Mouse (Mus musculus): Measurements from ENCODE around the gene Alox12e.
"Not testable (repeated sequence)": the region's sequence is repeated elsewhere in the genome, so short reads cannot be mapped to it uniquely, and the experiment has no call there.

Alox12e gene

DNA sequence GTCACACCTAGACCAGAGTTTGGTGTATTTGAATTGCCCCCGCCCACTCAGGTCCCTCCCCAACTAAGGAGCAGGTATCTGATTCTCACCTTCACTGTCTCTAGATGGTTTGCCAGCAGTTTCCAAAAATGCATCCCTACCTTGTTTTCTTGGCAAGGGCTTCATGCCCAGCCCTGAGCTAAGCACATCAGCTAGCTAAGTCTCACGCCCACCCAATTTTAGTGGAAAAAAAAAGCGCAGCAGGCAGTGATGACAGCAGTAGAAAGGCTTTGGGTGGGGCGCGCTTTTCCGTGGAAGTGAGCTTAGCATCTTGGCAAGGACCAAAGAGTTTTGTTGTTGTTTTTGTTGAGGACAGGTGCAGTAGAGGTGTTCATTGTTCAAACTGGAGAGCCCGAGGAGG lies at the start of gene Alox12e:
Alox12e (minus strand) TSS at position 101 of the 400 bp plus-strand sequence.
- DNase-seq (ENCODE audit: low spot score in 2 of 2): peak; percentile 13 to 21

DNA sequence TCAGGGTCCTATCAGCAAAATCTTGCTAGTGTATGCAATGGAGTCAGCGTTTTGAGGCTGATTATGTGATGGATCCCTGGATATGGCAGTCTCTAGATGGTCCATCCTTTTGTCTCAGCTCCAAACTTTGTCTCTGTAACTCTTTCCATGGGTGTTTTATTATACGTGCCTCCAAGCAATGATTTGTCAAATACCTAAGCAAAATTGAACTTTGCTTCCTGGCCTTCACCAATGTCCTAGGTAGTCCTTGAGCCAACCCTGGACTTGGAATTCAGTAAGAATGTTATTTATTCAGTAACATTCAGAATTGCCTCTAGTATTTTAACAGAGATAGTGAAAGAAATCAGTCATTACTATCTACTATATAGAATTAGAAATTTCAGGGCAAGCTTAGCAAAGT lies 46.2 kb upstream of the Alox12e start:
- not testable (repeated sequence) for DNase-seq (ENCODE audit: low spot score in 2 of 2)

DNA sequence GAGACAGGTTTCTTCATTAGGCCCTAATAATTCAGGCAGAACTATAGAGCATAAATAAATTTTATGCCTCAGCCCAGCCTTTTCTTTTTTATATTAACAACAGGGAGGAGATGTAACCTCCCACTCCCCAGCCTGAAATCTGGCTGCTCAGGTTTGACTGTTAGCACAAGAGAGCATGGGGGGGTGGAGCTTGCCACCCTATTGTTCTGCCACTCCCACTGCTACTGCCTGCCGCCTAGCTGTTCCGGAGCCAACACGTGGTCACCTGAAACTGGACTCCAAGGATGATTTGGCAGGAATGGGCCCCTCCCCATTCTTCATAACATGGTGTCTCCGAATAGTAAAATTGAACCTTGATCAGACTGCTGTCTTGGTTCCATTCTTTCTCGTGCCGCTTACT lies 45.3 kb upstream of the Alox12e start:
- not testable (repeated sequence) for DNase-seq (ENCODE audit: low spot score in 2 of 2)

DNA sequence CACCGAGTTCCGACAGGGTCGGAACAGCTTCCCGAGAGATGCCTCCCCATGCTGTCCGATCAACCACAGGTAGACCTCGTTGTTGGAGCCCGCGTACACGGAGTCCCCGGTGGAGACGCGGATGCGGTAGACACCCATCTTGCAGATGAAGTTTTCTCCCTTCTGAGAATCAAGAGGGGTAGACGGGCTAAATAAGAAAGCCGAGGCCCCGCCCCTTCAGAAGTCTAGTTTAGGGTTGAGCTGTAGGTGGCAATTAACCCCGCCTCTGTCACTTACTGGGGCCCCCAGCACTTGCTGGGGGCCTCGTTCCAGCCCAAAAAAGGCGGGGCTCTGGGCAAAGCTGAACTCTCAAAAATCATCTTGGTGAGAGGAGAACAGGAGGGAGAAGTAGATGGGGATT lies 29.4 kb upstream of the Alox12e start, which contains the start of gene Alox15:
Alox15 (minus strand) TSS at position 164 of the 400 bp plus-strand sequence.
- peak in 1 of 2 experiments; percentile 3 for DNase-seq (ENCODE audit: low spot score in 2 of 2)

DNA sequence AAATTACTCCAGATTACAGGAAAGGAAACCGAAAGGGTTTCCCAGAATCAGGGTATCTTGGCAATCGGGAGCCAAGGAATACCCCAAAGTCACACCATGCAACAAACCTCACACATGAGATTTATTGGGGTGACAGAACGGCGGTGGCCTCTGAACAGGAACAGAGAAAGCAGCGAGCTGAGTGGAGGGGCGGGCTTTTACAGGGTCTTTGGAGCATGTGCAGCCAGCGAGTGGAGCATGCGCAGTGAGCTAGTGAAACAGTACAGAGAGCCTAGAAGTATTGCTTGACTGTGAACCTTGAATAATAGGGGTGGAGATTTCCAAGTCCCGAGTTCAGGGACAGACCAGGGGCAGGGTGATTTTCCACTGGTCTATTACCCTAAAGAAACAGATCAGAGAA lies 26.2 kb upstream of the Alox12e start:
- DNase-seq (ENCODE audit: low spot score in 2 of 2): no peak

DNA sequence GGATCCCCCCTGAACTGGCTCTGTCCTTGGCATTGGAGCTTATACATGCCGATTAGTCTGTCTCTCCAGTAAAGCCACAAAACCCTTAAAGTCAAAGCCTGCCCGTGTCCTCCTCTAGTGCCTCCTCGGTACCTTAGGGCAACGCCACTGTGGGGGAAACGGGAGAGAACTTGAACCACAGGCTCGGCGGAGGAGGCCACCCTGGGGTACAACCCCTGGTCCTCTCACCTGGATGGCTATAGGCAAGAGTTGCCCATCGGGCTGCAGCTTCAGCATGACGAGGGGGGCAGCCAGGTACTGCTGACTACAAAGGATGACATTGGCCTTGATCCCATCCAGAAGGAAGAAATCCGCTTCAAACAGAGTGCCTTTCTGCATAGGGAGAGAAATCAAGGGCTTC lies 25.4 kb upstream of the Alox12e start:
- DNase-seq (ENCODE audit: low spot score in 2 of 2): no peak

DNA sequence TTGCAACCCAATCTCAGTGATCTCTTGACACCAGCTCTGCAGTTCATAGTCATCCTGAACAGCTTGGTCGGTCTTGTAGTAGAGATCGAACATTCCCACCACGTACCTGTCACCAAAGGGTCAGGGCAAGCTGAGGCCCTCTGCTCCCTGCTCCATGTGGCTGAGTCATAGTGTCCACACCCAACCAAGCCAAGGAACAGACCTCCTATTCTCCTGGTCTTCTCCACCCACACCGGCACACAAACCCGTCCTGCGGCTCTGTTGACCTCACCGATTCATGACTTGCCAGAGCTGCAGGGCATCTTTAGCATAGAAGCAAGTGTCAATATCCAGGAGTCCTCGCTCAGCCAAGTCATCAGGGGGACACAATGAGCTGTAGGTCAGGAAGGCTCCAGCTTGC lies 23.1 kb upstream of the Alox12e start:
- no peak for DNase-seq (ENCODE audit: low spot score in 2 of 2)

DNA sequence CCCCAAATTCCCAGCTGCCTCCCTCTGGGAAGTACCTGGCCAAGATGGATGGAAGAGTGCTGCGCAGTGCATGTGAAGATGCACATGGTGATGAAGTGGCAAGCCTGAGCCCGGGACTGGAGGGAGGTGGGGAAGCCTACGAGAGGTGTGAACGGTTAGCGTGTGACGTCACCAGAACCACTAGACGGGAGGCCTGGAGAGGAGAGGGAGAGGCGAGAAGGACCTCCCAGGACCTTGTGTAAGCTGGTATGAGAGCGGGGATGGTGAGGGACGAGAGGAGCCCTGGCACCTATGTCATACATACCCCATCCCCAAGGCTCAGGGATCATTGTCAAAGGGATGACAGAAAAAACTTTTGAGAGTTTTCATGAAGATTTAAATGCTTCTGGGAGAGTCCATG lies 22.6 kb upstream of the Alox12e start:
- DNase-seq (ENCODE audit: low spot score in 2 of 2): no peak

DNA sequence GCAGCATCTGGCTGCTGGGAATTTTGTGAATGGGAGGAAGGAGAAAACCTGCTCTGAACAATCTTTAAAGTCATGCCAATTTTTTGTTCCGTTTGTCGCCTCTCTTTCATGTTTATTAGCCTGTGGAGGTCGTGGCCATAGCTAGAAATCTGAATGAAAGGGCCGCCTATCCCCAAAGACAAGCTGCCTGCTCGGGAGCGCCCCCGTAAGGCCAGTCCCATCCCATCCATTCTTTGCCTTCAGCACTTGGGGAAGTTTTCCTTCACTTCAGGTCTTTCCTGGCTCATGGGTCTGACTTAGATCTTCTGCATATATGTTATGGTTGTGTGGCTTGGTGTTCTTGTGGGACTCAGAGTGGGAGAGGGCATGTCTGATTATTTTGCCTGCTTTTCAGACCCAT lies 17.1 kb upstream of the Alox12e start:
- no peak for DNase-seq (ENCODE audit: low spot score in 2 of 2)

DNA sequence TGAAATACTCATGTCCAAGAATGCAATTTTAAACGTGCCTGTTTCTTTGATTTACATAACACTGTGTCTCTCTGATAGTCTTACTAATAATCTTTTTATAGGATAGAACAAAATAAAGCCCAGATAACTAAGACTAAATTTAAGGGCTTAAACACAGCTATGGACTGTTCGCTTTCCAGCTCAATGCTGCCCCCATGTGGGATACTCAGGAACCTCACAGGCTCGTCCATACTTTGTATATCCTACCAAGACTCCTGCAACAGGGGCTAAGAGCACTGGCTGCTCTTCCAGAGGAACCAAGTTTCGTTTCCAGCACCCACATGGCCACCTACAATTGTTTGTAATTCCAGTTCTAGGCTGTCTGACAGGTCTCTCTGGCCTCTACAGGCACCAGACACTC lies 12.0 kb upstream of the Alox12e start:
- peak; percentile 69 to 71 for DNase-seq (ENCODE audit: low spot score in 2 of 2)

DNA sequence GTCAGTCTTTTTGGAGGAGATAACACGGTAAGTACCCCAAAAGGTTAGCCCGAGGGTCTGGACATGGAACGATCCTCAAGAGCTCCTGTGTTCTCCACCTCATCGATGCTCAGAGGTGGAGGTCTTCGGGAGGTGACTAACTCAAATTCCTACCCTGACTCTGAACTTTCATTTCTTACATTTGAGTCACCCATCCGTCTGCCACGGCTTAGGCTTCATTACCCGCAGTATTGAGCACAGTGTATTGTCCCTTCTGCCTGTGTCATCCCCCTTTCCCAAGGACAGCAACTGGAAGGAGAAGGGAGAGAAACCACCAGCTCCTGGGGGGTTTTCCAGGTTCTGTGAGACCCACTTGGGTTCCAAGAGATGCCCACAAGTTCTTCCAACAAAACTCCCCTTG lies 2.3 kb upstream of the Alox12e start:
- DNase-seq (ENCODE audit: low spot score in 2 of 2): no peak

DNA sequence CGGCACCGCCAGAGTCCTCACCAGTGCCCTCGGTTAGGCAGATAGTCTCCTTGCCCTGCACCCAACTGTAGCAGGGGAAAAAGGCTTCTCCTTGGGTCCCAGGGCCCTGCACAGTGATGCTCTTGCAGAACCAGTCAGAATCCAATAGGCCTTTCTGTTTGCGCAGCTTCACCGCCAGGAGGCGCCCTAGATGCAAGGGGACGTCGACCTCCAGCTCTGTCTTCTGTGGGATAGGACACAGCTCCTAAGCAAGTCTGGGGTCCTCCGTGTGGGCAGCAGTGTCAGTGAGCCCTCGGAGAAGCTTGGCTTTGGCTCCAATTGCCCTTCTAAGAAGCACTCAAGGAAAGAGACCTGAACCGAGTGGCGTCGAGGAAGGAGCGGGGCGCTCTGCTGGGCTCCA lies 764 bp downstream of the Alox12e start:
- DNase-seq (ENCODE audit: low spot score in 2 of 2): peak in 1 of 2 experiments; percentile 26

DNA sequence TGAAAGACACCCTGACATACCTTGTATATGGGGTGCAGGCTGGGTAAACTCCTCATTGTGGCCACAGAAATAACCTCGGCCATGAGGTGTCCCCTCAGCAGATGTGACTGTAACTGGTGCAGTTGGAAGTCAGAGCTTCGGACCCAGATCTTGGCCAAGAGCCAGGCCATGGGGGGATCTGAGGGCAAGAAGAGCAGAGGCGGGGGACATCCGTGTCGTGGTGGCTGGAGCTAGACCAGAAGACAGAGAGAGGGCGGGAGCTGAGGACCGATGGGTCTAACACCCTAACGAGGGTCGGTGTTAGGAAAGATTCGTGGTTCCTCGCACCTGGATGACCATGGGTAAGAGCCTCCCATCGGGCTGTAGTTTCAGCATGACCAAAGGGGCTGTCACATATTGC lies 2.8 kb downstream of the Alox12e start:
- no peak for DNase-seq (ENCODE audit: low spot score in 2 of 2)

DNA sequence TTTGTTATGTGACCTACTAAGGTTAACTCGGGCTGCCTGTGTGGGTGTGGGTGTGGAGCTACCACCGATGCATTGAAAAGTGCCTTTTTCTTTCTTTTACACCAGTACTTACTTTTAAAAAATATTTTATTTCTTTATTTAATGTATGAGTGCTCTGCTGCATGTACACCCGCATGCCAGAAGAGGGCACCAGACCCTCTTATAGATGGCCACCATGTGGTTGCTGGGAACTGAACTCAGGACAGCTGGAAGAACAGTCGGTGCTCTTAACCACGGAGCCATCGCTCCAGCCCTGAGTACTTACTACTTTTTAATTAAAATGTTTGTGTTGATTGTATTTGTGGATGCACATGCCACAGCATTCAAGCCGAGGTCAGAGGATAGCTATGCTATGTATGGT lies 8.6 kb downstream of the Alox12e start:
- no peak for DNase-seq (ENCODE audit: low spot score in 2 of 2)

DNA sequence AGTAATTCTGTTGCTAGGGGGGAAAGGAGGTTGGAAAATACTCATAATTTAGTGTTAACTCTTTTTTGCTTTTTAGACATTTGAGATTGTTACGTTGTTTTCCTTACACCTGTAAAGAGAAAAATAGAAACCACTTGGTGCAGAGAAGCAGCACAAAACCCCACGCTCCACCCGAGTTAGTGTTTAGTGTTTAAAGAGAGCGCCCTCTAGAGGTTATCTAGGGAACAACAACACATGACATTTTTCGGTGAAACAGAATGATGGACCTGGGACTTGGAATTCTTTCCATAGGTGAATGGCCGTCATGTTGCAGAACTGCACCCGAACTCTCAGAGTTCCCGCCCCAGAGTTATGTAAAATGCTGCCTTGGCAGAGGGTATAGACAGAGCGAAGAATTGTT lies 13.1 kb downstream of the Alox12e start:
- DNase-seq (ENCODE audit: low spot score in 2 of 2): peak in 1 of 2 experiments; percentile 53

DNA sequence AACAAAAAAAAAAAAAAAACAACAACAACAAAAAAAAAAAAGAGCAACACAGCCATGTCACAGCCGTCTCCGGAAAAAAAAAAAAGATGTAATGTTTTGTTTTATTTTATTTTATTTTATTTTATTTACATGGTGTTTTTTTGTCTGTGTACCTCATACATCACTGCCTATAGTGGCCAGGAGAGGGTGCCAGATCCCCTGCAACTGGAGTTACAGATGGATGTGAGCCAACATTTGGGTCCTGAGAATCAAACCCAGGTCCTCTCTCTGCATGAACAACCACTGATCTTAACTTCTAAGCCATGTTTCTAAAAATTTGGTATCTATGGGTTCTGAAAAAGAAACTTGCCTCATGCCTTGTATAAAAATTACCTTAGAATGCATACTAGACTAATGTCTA lies 14.1 kb downstream of the Alox12e start:
- DNase-seq (ENCODE audit: low spot score in 2 of 2): no peak

DNA sequence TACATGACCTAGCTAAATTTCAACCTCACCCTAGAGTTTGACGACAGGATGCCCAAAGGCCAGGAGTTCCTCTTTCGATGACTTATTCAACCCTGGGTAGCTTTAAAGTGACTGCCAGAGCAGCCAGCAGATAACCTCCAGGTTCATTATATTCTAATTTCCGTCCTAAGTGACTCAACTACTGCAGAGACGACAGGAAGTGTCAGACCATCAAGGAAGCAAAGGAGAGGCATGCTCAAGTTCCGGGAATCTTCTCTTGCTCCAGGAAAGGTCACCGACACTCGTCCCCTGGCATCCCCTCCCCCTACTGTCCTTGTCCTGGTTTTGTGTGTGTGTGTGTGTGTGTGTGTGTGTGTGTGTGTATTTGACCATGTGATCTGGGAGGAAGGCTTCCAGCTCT lies 16.3 kb downstream of the Alox12e start:
- DNase-seq (ENCODE audit: low spot score in 2 of 2): no peak

DNA sequence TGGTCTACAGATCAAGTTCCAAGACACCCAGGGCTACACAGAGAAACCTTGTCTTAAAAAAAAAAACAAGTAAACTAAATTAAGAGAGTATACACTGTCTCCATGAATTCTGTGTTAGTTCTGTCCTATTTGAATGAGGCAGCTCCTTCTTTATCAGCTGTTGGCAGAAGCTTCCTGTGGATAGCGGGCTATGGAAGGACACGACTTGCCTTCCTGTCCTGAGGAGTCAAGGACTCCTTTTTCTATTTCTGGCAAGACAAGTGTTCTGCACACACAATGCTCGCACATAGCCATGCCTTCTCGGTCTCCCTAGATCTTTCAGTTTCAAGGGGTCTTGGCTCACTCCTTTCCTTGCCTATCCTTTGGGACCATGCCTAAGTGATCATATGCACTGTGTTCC lies 20.1 kb downstream of the Alox12e start:
- no peak for DNase-seq (ENCODE audit: low spot score in 2 of 2)

DNA sequence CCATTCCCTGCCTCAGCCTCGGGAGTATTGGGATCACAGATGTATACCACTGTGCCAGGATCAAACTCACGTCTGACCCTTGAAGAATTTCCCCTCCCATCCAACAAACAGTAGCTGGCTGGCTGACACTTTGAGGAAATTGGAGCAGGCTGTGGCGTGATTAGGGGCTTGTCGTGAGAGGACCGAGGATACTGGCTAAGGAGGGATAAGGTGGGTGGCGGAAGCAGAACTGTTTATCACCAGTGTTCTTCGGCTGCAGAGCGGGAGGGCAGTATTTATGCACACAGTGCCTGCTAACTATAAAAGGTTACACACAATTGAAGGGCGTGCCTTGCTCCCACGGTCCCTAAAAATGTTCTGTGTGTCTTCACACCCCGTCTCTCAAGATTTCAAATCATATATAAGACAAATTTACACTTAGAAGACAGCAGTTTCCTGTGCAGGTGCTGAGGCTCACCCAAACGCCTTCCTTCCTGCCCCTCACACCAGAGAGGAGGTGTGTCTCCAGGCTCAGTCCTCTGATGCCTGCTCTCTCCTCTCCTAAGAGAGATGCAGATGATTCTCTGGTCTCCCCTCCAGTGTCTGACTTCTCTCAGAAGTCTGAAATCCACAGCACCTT lies 24.5 kb downstream of the Alox12e start:
- no peak for DNase-seq (ENCODE audit: low spot score in 2 of 2)

DNA sequence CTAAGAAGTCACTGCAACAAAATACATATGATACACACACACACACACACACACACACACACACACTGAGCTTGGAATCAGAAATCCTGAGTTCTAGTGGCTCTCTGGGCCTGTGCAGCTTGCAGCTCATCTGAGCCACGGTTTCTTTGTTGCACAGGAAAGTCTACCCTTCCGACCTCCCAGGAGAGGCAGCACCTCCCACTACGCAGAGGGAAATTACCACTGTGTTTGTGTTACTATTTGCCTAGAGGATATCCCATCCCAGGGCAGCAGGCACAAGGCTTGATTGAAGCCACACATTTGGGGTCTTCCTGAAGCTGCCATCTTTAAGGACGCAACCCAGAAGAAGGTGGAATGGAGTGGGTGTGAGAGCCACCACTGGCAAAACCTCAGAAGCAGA lies 25.0 kb downstream of the Alox12e start:
- no peak for DNase-seq (ENCODE audit: low spot score in 2 of 2)

DNA sequence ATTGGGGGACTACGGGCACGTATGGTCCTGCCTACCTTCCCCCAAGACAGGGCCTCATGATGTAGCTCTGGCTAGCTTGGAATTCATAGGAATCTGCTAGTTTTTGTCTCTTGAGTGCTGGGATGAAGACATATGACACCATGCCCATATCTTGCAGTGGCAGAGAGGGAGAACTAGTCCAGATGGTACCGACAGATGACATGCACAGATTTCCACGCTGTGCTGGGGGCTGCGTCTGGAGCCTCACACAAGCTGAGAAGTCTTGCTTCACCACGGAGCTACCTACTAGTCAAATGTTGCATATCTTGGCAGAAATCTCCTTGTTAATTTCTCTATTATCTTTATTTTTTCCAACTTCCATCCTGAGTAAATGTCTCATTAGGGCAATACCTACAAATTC lies 28.5 kb downstream of the Alox12e start:
- DNase-seq (ENCODE audit: low spot score in 2 of 2): peak in 1 of 2 experiments; percentile 17

DNA sequence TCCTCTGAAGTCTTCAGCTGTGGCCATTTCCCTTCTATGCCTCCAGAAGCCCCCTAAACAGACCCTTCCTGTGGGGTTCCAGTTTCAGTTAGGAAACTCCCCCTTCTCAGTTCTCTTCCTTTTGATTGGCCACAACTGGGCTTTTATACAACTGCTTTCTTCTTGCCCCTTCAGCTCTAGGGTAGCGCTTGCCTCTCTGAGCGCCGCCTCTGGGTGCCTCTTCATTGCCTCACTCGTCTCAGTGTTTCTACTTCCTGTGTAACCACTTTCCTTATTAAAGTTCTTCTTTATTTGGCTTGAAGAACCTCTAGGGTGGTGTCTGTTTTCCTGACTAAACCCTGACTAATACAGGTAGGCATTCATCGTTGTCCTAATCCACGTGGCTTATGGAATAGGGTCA lies 31.2 kb downstream of the Alox12e start:
- no peak for DNase-seq (ENCODE audit: low spot score in 2 of 2)

DNA sequence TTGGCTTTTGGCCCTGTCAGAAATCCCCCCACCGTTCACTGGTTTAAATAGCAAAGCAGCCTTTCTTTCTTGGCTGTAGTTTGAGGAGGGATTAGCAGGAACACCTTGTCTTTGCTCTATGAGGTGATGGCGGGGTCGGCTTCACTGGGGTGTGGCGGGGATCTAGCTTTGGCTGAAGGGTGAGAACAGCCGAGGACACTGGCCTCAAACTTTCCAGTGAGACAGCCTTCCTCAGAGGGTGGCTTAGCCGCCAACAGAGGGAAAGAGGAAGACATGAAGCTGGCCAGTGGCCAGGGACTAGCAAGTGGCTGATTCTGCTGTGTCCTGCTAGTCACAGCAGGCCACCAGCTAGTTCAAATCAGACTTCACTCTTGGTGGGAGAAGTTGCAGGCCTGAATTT lies 33.2 kb downstream of the Alox12e start:
- no peak for DNase-seq (ENCODE audit: low spot score in 2 of 2)

DNA sequence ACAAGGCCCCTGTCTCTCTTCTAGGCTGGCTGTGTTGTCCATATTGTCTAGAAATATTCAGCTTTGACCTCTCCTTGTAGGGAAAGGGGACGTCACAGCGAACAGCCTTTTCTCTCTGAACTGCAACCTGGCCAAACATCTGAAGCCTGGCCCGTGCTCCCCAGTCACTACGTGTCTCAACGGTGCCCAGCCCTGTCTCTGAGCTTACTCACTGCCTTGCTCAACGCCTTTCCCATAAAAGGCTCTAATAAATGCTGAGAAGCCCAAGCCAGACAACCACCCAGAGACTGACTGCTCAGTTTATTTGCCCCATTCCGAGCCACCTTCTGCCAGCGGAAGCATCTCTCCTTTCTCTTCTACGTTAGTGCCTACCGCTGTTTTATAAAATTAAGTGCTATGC lies 34.3 kb downstream of the Alox12e start:
- DNase-seq (ENCODE audit: low spot score in 2 of 2): no peak

Data from right cerebral cortex, adult 2 months (tissue).